Mouse (Mus musculus): ENCODE measurements around the gene Prss34.

- TF ChIP-seq CTCF (IDR thresholded peaks at IDR 0.05; ENCODE audit: low read depth) (no peak), EP300 (IDR thresholded peaks at IDR 0.05; ENCODE audit: low read depth) (no peak)
These were observed 24.7 kb downstream of the Prss34 start for GRCm38 (mm10) chr17:25322930-25323329.

All from heart, postnatal 0 days (tissue).